In genomic region chr2:164912151-164912550, GRCm38 (mm10) we compare ENCODE assay signal across 2 mouse cellular contexts.
TF ChIP-seq lines count a peak whose summit lies in the region.

No protein-coding gene starts in this region.

TF ChIP-seq in MEL, 35 proteins besides CTCF, POLR2A, EP300 and RAD21 (continued from another document):
- TF ChIP-seq TAL1 (IDR thresholded peaks at IDR 0.05; ENCODE audit: low read length) (no peak), ZMIZ1 (IDR thresholded peaks at IDR 0.05; ENCODE audit: low read depth, low read length) (no peak), NRF1 (IDR thresholded peaks at IDR 0.05; ENCODE audit: insufficient read depth, low read depth, low read length, poor library complexity, severe bottlenecking) (peak; percentile 58; the same call in 1 of the 2 replicates), JUND (IDR thresholded peaks at IDR 0.05; ENCODE audit: low read depth, low read length) (no peak), ZC3H11A (IDR thresholded peaks at IDR 0.05; ENCODE audit: low read depth, low read length) (no peak), HCFC1 (IDR thresholded peaks at IDR 0.05; ENCODE audit: low read depth, low read length) (no peak), GABPA (IDR thresholded peaks at IDR 0.05; ENCODE audit: low read depth, low read length) (no peak), SIN3A (IDR thresholded peaks at IDR 0.05; ENCODE audit: low read length) (no peak), UBTF (IDR thresholded peaks at IDR 0.05; ENCODE audit: borderline replicate concordance, insufficient read depth, low read depth, low read length) (no peak)

TF ChIP-seq in myocyte, 11 proteins besides CTCF, POLR2A, EP300 and RAD21 (continued from another document):
- no peak for TF ChIP-seq USF1 (IDR thresholded peaks at IDR 0.05; ENCODE audit: low read depth)
- TF ChIP-seq SRF (IDR thresholded peaks at IDR 0.05; ENCODE audit: control insufficient read depth, insufficient read length, low read depth) = no peak
- no peak for TF ChIP-seq MAX (IDR thresholded peaks at IDR 0.05; ENCODE audit: low read depth)
- no peak for TF ChIP-seq CEBPB (IDR thresholded peaks at IDR 0.05; ENCODE audit: insufficient read depth, poor library complexity, severe bottlenecking)
- no peak for TF ChIP-seq E2F4 (IDR thresholded peaks at IDR 0.05; ENCODE audit: insufficient read depth)
- no peak for TF ChIP-seq TCF3 (IDR thresholded peaks at IDR 0.05; ENCODE audit: insufficient read length, low read depth)
- TF ChIP-seq TCF12 (IDR thresholded peaks at IDR 0.05; ENCODE audit: insufficient read depth, poor library complexity, severe bottlenecking) = no peak
- TF ChIP-seq REST (IDR thresholded peaks at IDR 0.05; ENCODE audit: insufficient read depth, insufficient read length) = no peak
